ENCODE assay signal across 8 mouse cellular contexts in genomic region chr4:102588668-102589455, GRCm38 (mm10).
A peak's percentile ranks its signal among the peaks of the same experiment; 100 is the strongest.
DNase-seq lines count a peak whose midpoint lies in the region; ATAC-seq and TF ChIP-seq lines count a peak whose summit lies in the region.

No protein-coding gene starts in this region.

- DNase-seq in left cerebral cortex, adult 11 months (ENCODE audit: low spot score): peak; percentile 61
- DNase-seq in left cerebral cortex, postnatal 4 days: no peak
- no peak for DNase-seq in hindbrain, embryonic 11.5 days (ENCODE audit: low spot score)
- peak; percentile 78 for DNase-seq in layer of hippocampus, adult 9-11 months
- peak; percentile 76 for DNase-seq in lung, postnatal 0 days (ENCODE audit: low spot score)
- DNase-seq in right cerebral cortex, postnatal 25 days: peak; percentile 52
- DNase-seq in spleen, postnatal 10 days (ENCODE audit: low spot score in 2 of 2): no peak

- no peak for TF ChIP-seq EP300 in lung, postnatal 0 days (IDR thresholded peaks at IDR 0.05)

- peak overlapping the region; percentile 61 for H3K4me2 ChIP-seq in forebrain, embryonic 16.5 days (ENCODE audit: low read length)
- peak overlapping the region; percentile 22; the same call in 1 of the 2 replicates for H3K4me2 ChIP-seq in hindbrain, embryonic 11.5 days (replicated peaks; ENCODE audit: low read depth, low read length)
- H3K4me2 ChIP-seq in lung, postnatal 0 days (replicated peaks; ENCODE audit: low read depth, low read length): peak overlapping the region; percentile 49

- 16% methylated on average over 12 of the region's 12 CpGs for WGBS in forebrain, embryonic 16.5 days
- 39% methylated on average over 12 of the region's 12 CpGs for WGBS in hindbrain, embryonic 11.5 days
- 37% methylated on average over 12 of the region's 12 CpGs for WGBS in lung, postnatal 0 days

- ATAC-seq in forebrain, embryonic 16.5 days: peak; percentile 74
- peak; percentile 58 for ATAC-seq in hindbrain, embryonic 11.5 days (ENCODE audit: low FRiP score)
- ATAC-seq in lung, postnatal 0 days: peak; percentile 78

- no peaks in the 10 kb centered on the region for H3K36me3 ChIP-seq in forebrain, embryonic 16.5 days (ENCODE audit: control insufficient read depth, insufficient read depth)
- no peaks in the 10 kb centered on the region for H3K36me3 ChIP-seq in hindbrain, embryonic 11.5 days (ENCODE audit: control insufficient read depth, insufficient read depth, low read length)
- H3K36me3 ChIP-seq in lung, postnatal 0 days (ENCODE audit: insufficient read depth, low read length): 0 out of 2 replicates have a peak, but pooled peaks cover 7% of the 10 kb centered on the region

- H3K27me3 ChIP-seq in forebrain, embryonic 16.5 days (replicated peaks; ENCODE audit: control insufficient read depth, insufficient read depth, low read length): no peaks in the 10 kb centered on the region
- no peaks in the 10 kb centered on the region for H3K27me3 ChIP-seq in hindbrain, embryonic 11.5 days (ENCODE audit: control insufficient read depth, insufficient read depth, low read length)
- no peaks in the 10 kb centered on the region for H3K27me3 ChIP-seq in lung, postnatal 0 days (replicated peaks; ENCODE audit: insufficient read depth, low read length)

- H3K27ac ChIP-seq in forebrain, embryonic 16.5 days (ENCODE audit: low read length): peak overlapping the region; percentile 44
- no peak overlapping the region for H3K27ac ChIP-seq in hindbrain, embryonic 11.5 days (ENCODE audit: low read depth, low read length)
- H3K27ac ChIP-seq in lung, postnatal 0 days (ENCODE audit: low read length): 0 out of 2 replicates have a peak overlapping the region, but pooled peaks have one; percentile 1

- intact Hi-C loops in left cerebral cortex, postnatal 4 days (cut with DNase I): no loop called here

- peak overlapping the region; percentile 52; the same call in 1 of the 2 replicates for H3K9ac ChIP-seq in forebrain, embryonic 16.5 days (replicated peaks; ENCODE audit: low read depth, low read length)
- no peak overlapping the region for H3K9ac ChIP-seq in hindbrain, embryonic 11.5 days (ENCODE audit: low read depth, low read length)
- H3K9ac ChIP-seq in lung, postnatal 0 days (replicated peaks; ENCODE audit: low read depth): no peak overlapping the region

- peak overlapping the region; percentile 38 for H3K4me3 ChIP-seq in forebrain, embryonic 16.5 days (replicated peaks; ENCODE audit: low read length)
- H3K4me3 ChIP-seq in hindbrain, embryonic 11.5 days (ENCODE audit: low read depth, low read length): no peak overlapping the region
- peak overlapping the region; percentile 24 for H3K4me3 ChIP-seq in lung, postnatal 0 days (ENCODE audit: low read depth, low read length)

- H3K9me3 ChIP-seq in forebrain, embryonic 16.5 days (ENCODE audit: control insufficient read depth, low read length): no peaks in the 10 kb centered on the region
- no peaks in the 10 kb centered on the region for H3K9me3 ChIP-seq in hindbrain, embryonic 11.5 days (ENCODE audit: control insufficient read depth, low read length)
- H3K9me3 ChIP-seq in lung, postnatal 0 days (ENCODE audit: low read length): no peaks in the 10 kb centered on the region

- no peak for TF ChIP-seq CTCF in lung, postnatal 0 days (IDR thresholded peaks at IDR 0.05)

- peaks cover 37% of the 10 kb centered on the region for H3K4me1 ChIP-seq in forebrain, embryonic 16.5 days (replicated peaks; ENCODE audit: control insufficient read depth, insufficient read depth, low read length)
- peaks cover 6% of the 10 kb centered on the region for H3K4me1 ChIP-seq in hindbrain, embryonic 11.5 days (replicated peaks; ENCODE audit: control insufficient read depth, insufficient read depth, low read length)
- H3K4me1 ChIP-seq in lung, postnatal 0 days (ENCODE audit: insufficient read depth, low read depth, low read length): peaks cover 6% of the 10 kb centered on the region; the same call in 1 of the 2 replicates

Comparison
In these comparisons a context has a peak if more than half of its experiments do, and no peak if none do; other contexts are left out.
1. DNase-seq: peak in left cerebral cortex, adult 11 months (single experiment), layer of hippocampus, adult 9-11 months (single experiment), lung, postnatal 0 days (single experiment) and right cerebral cortex, postnatal 25 days (single experiment); none in left cerebral cortex, postnatal 4 days (single experiment), hindbrain, embryonic 11.5 days (single experiment) and spleen, postnatal 10 days (0 of 2).
2. Peak in every context shown above with its lines, with median percentiles within 50 percentile points of each other: ATAC-seq and H3K4me2 ChIP-seq.